Mouse (Mus musculus) kidney, embryonic 14.5 days (tissue): ENCODE data around the gene Pnkp. TPM values are rescaled to one million over a fixed set of nuclear protein-coding genes. Genes with fewer than 3 reads are reported as not detected.

Experiments
- ATAC-seq: fragments of 200-750 bp; cut with Nextera tagmentation; 2 replicates; pipeline ENCODE4 v1.8.0; 2017; ENCODE audit warnings: moderate number of reproducible peaks, mild to moderate bottlenecking, moderate TSS enrichment, moderate library complexity; ENCODE audit not compliant: low FRiP score, low TSS enrichment
- H3K27ac ChIP-seq: fragments of 300-500 bp; sonication (generic); 2 replicates; pipeline ENCODE4 v1.5.1; 2014; ENCODE audit warnings: low read depth, mild to moderate bottlenecking, low read length, moderate library complexity, mixed read lengths
- H3K27me3 ChIP-seq: fragments of 300-500 bp; sonication (generic); 2 replicates; pipeline ENCODE4 v1.6.1; 2014; ENCODE audit warnings: mild to moderate bottlenecking, low read length; ENCODE audit not compliant: control insufficient read depth, insufficient read depth
- H3K36me3 ChIP-seq: fragments of 300-500 bp; sonication (generic); 2 replicates; pipeline ENCODE4 v1.6.1; 2014; ENCODE audit warnings: low read length, mixed read lengths; ENCODE audit not compliant: control insufficient read depth, insufficient read depth
- H3K4me1 ChIP-seq: fragments of 300-500 bp; sonication (generic); 2 replicates; pipeline ENCODE4 v1.6.1; 2014; ENCODE audit warnings: low read length, mixed read lengths; ENCODE audit not compliant: control insufficient read depth, insufficient read depth
- H3K4me2 ChIP-seq: fragments of 300-500 bp; sonication (generic); replicated peaks from 2 replicates; pipeline ENCODE4 v1.6.1; 2014; ENCODE audit warnings: low read depth, mild to moderate bottlenecking, low read length
- H3K4me3 ChIP-seq: fragments of 300-500 bp; sonication (generic); 2 replicates; pipeline ENCODE4 v1.5.1; 2014; ENCODE audit warnings: mild to moderate bottlenecking, low read length
- H3K9ac ChIP-seq: fragments of 300-500 bp; sonication (generic); 2 replicates; pipeline ENCODE4 v1.6.1; 2014; ENCODE audit warnings: low read depth, mild to moderate bottlenecking, low read length, moderate library complexity
- H3K9me3 ChIP-seq: fragments of 300-500 bp; sonication (generic); 2 replicates; pipeline ENCODE4 v1.6.1; 2016; ENCODE audit warnings: low read length; ENCODE audit not compliant: control insufficient read depth
- WGBS: fragments of 180-500 bp; shearing (Covaris S2); extraction: QIAGEN DNeasy Blood & Tissue Kit; methylation state at CpG from one replicate; pipeline ENCODE4 v1.1.7; 2014; 5-methylcytosine and 5-hydroxymethylcytosine counted together
- polyA plus RNA-seq: library from polyadenylated mRNA; unstranded; fragments of >200 nt; fragmentation: Nextera tagmentation; extraction: Ambion mirVana; gene quantifications from 2 replicates; pipeline ENCODE4 v1.2.1, GENCODE M21; 2014

Pnkp gene
- polyA plus RNA-seq, 1 experiment from 2014 or later: 30.4 TPM

DNA sequence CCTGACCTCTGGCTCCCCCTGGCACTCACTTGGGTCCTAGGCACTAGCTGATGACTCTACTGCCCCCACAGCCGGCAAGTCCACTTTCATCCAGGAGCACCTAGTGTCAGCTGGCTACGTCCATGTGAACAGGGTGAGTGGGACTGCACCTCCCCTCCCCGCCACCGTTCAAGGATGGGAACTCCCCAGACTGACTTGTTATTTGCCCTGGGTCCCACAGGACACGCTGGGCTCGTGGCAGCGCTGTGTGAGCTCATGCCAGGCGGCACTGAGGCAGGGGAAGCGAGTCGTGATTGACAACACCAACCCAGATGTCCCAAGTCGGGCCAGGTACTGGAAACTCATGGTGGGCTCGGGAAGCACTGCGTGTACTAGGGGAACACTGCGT is 4.5 kb downstream of the Pnkp start:
- H3K4me1 ChIP-seq: peaks cover 32% of the 10 kb centered on the region
- peaks cover 51% of the 10 kb centered on the region for H3K36me3 ChIP-seq
- no peak overlapping the region for H3K4me3 ChIP-seq
- H3K9ac ChIP-seq: no peak overlapping the region
- no peak overlapping the region for H3K4me2 ChIP-seq
- ATAC-seq: no peak
- 80% methylated on average over 14 of the region's 14 CpGs for WGBS
- H3K27ac ChIP-seq: no peak overlapping the region
- H3K27me3 ChIP-seq: no peaks in the 10 kb centered on the region
- no peaks in the 10 kb centered on the region for H3K9me3 ChIP-seq

- Histone ChIP-seq H3K27ac (no peak overlapping the region; the same call in 1 of the 2 replicates), H3K4me2 (no peak overlapping the region), H3K9me3 (no peaks in the 10 kb centered on the region), H3K27me3 (no peaks in the 10 kb centered on the region), H3K36me3 (peaks cover 57% of the 10 kb centered on the region), H3K9ac (no peak overlapping the region), H3K4me3 (no peak overlapping the region), H3K4me1 (peaks cover 39% of the 10 kb centered on the region)
- WGBS: 88% methylated on average over 8 of the region's 8 CpGs
- no peak for ATAC-seq
These were observed 5.5 kb downstream of the Pnkp start for GRCm38 (mm10) chr7:44862434-44862833.

DNA sequence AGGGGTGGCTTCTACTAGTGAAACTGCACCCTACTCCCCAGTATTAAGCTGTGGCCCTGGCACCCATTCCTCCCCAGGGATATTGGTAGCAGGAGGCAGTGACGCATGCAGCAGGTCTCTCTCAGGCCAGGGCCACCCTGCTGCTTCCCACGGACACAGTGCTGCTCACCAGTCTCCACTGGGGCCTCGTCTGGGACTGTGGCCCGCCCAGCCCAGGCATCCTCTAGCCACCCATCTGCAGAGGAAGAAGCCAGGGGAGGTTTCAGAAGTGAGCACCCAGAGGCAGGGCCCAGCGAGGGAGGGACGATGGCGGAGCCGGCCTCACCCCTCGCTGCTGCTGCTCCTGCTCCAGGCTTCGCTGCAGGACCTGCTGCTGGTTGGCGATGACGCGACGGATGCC is 6.3 kb downstream of the Pnkp start:
- Histone ChIP-seq H3K36me3 (peaks cover 57% of the 10 kb centered on the region), H3K9ac (no peak overlapping the region), H3K27ac (no peak overlapping the region), H3K27me3 (no peaks in the 10 kb centered on the region), H3K4me3 (no peak overlapping the region), H3K4me2 (no peak overlapping the region), H3K4me1 (peaks cover 38% of the 10 kb centered on the region), H3K9me3 (no peaks in the 10 kb centered on the region)
- no peak for ATAC-seq
- WGBS: 91% methylated on average over 14 of the region's 14 CpGs

- Histone ChIP-seq H3K27ac (no peak overlapping the region), H3K36me3 (peaks cover 57% of the 10 kb centered on the region), H3K9ac (no peak overlapping the region), H3K4me1 (peaks cover 35% of the 10 kb centered on the region), H3K9me3 (no peaks in the 10 kb centered on the region), H3K4me2 (no peak overlapping the region), H3K4me3 (no peak overlapping the region), H3K27me3 (no peaks in the 10 kb centered on the region)
- ATAC-seq: no peak
- 87% methylated on average over 11 of the region's 11 CpGs for WGBS
These were observed 7.1 kb downstream of the Pnkp start for GRCm38 (mm10) chr7:44863982-44864494.

DNA sequence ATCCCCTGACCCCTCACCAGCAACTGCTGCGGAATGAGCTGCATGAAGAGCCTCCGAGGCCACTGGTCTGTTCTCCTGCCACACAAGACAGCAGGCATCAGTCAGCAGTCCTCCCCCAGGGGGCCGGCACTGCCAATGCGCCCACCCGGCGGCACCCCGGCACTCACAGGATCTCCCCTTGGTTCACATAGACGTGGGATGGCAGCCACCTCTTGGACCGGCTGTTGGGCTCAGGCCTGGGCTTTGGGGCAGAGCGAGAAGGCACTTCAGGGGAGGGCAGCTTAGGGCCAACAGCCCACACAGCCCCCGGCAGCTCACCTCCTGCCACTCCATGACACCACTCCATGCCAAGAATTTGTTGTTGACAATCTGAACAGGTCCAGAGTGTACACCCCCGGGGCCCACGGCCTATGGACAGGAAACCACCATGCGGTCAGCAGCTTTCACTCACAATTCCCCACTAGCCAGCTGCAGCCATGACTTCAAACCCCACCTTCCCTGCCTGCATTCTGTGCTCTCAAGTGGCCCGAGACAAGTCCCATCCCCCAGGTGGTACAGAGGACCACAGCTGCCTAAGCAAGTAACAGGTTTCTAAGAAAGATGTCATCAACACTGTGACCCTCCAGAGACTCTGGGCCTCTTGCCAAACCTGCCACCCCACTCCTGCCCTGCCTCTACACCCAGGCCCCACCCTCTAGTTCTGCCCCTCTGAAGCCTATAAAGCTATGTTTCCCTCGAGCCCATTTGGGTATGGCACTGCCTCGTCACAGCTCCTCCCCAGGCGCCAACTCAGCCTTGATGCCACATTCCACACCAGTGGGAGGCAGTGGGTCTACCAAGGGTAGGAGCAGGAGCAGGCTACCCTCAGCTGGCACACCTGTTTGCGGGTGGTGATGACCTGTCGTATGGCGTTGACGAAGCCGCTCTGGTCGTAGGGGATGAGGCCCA is 7.9 kb downstream of the Pnkp start:
- Histone ChIP-seq H3K4me3 (no peak overlapping the region), H3K9ac (0 out of 2 replicates have a peak overlapping the region, but pooled peaks have one; percentile 2), H3K27me3 (no peaks in the 10 kb centered on the region), H3K27ac (no peak overlapping the region), H3K36me3 (peaks cover 57% of the 10 kb centered on the region), H3K4me1 (peaks cover 35% of the 10 kb centered on the region), H3K9me3 (no peaks in the 10 kb centered on the region), H3K4me2 (no peak overlapping the region)
- 83% methylated on average over 24 of the region's 24 CpGs for WGBS
- ATAC-seq: no peak

- Histone ChIP-seq H3K4me1 (peaks cover 37% of the 10 kb centered on the region), H3K27me3 (no peaks in the 10 kb centered on the region), H3K27ac (peak overlapping the region; percentile 42; the same call in 1 of the 2 replicates), H3K4me3 (peak overlapping the region; percentile 96; the same call in 1 of the 2 replicates), H3K36me3 (peaks cover 55% of the 10 kb centered on the region), H3K9ac (peak overlapping the region; percentile 97; the same call in 1 of the 2 replicates), H3K9me3 (no peaks in the 10 kb centered on the region), H3K4me2 (peak overlapping the region; percentile 90)
- WGBS: 42% methylated on average over 15 of the region's 15 CpGs
- ATAC-seq: no peak
These were observed 9.5 kb downstream of the Pnkp start for GRCm38 (mm10) chr7:44866276-44867009.

DNA sequence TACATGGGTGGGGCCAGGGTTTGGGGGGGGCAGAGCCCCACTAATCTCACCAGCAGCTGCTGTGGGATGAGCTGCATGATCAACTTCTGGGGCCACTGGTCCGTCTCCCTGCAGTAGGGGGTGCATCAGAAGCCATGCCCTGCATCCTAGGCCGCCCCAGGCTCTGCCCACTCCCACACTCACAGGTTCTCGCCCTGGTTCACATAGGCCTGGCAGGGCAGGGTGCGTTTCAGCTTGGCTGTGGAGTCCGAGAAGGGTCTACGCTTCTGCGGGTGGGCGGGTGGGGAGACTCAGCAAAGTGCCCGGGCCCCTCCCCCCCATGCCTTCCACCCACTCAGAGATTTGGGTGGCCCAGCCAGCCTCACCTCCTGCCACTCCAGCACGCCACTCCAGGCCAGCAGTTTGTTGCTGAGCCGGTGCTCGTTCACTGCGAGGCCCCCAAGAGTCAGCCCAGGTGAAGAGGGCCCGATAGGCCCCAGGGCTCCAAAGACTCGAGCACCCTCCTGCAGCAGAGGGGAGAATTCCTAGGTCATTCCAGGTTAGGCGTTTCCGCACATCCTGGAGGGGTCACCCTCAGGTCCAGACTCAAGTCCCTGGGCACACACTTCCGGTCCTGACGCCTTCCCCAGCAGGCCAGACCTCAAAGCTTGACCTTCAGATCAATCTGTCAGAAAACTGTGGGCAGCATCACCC is 10.2 kb downstream of the Pnkp start:
- Histone ChIP-seq H3K36me3 (peaks cover 48% of the 10 kb centered on the region), H3K4me3 (peak overlapping the region; percentile 96), H3K27ac (no peak overlapping the region), H3K27me3 (no peaks in the 10 kb centered on the region), H3K4me2 (peak overlapping the region; percentile 90), H3K4me1 (peaks cover 37% of the 10 kb centered on the region), H3K9me3 (no peaks in the 10 kb centered on the region), H3K9ac (peak overlapping the region; percentile 97; the same call in 1 of the 2 replicates)
- 34% methylated on average over 19 of the region's 19 CpGs for WGBS
- ATAC-seq: no peak

GRCm38 (mm10) chr7:44867802-44868201 is 10.9 kb downstream of the Pnkp start:
- H3K9ac ChIP-seq: peak overlapping the region; percentile 97; the same call in 1 of the 2 replicates
- peaks cover 37% of the 10 kb centered on the region for H3K4me1 ChIP-seq
- peak overlapping the region; percentile 90 for H3K4me2 ChIP-seq
- ATAC-seq: no peak
- H3K36me3 ChIP-seq: peaks cover 42% of the 10 kb centered on the region
- 25% methylated on average over 9 of the region's 9 CpGs for WGBS
- no peaks in the 10 kb centered on the region for H3K9me3 ChIP-seq
- H3K4me3 ChIP-seq: peak overlapping the region; percentile 96
- no peak overlapping the region for H3K27ac ChIP-seq
- no peaks in the 10 kb centered on the region for H3K27me3 ChIP-seq
